Mouse (Mus musculus) thymus, adult 2 months (tissue): ENCODE data around the gene Tenm2. TPM values are rescaled to one million over a fixed set of nuclear protein-coding genes. Genes with fewer than 3 reads are reported as not detected.

Source experiments
- DNase-seq: peaks from one replicate; pipeline ENCODE4 v3.0.0; 2021
- H3K27ac ChIP-seq: fragments of 200-500 bp; 2 replicates; pipeline ENCODE4 v1.5.1; 2012; ENCODE audit warnings: low read length, control low read depth; ENCODE audit not compliant: control insufficient read depth, insufficient read depth
- H3K27me3 ChIP-seq: fragments of 200-500 bp; 2 replicates; pipeline ENCODE4 v1.6.1; 2012; ENCODE audit warnings: mild to moderate bottlenecking, low read length, moderate library complexity, mixed read lengths; ENCODE audit not compliant: control insufficient read depth, insufficient read depth
- H3K36me3 ChIP-seq: fragments of 200-500 bp; 2 replicates; pipeline ENCODE4 v1.6.1; 2012; ENCODE audit warnings: mild to moderate bottlenecking, low read length, moderate library complexity; ENCODE audit not compliant: control insufficient read depth, insufficient read depth
- H3K4me1 ChIP-seq: fragments of 200-500 bp; replicated peaks from 2 replicates; pipeline ENCODE4 v1.6.1; 2012; ENCODE audit warnings: low read length; ENCODE audit not compliant: control insufficient read depth, insufficient read depth
- H3K4me3 ChIP-seq: fragments of 200-500 bp; 2 replicates; pipeline ENCODE4 v1.5.1; 2012; ENCODE audit warnings: mild to moderate bottlenecking, low read length, control low read depth, moderate library complexity; ENCODE audit not compliant: control insufficient read depth, insufficient read depth
- CTCF ChIP-seq: fragments of 200-500 bp; IDR thresholded peaks from 2 replicates; pipeline ENCODE4 v1.5.1; 2012; ENCODE audit warnings: mild to moderate bottlenecking, control low read depth, low read length, moderate library complexity, borderline replicate concordance; ENCODE audit not compliant: control insufficient read depth, poor library complexity, insufficient read depth; ENCODE audit errors: extremely low read depth
- POLR2A ChIP-seq: fragments of 200-500 bp; IDR thresholded peaks from 2 replicates; pipeline ENCODE4 v1.6.1; 2012; ENCODE audit warnings: mild to moderate bottlenecking, low read length, control low read depth, moderate library complexity; ENCODE audit not compliant: control insufficient read depth, poor library complexity, insufficient read depth; ENCODE audit errors: extremely low read depth
- WGBS: fragments of 180-500 bp; shearing (Covaris S2); methylation state at CpG from one replicate; pipeline ENCODE4 v1.1.7; 2018; 5-methylcytosine and 5-hydroxymethylcytosine counted together
- polyA plus RNA-seq: library from polyadenylated mRNA; depleted of rRNA; stranded (reverse); fragments of >200 nt; gene quantifications from 2 replicates; pipeline ENCODE4 v1.2.3, GENCODE M21; 2012

Tenm2 gene
- polyA plus RNA-seq, 1 experiment: 0.70 TPM

DNA sequence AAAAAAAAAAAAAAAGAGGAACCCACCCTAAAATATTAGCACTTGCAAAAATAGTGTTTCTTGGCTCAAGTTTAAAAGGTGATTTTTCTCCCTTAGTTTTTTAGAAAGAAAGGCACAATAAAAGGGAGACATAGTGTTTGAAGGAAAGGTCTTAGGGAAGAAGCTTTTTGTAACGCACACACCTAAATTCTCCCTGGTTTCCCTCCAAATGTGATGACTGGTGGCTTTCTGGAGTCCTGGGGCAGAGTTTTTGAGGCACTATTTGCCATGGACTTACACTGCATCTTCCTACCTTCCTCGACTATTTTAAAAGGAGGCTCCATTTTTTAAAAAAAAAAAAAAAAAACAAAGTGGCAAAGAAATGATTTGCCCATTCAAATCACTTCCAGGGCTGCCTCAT is 557.2 kb downstream of the Tenm2 start:
- DNase-seq: no peak
- 51% methylated on average over 2 of the region's 2 CpGs for WGBS
- H3K27ac ChIP-seq: no peak overlapping the region
- H3K36me3 ChIP-seq: no peaks in the 10 kb centered on the region
- no peaks in the 10 kb centered on the region for H3K27me3 ChIP-seq
- TF ChIP-seq CTCF (no peak), POLR2A (no peak)
- H3K4me3 ChIP-seq: no peak overlapping the region
- H3K4me1 ChIP-seq: no peaks in the 10 kb centered on the region

DNA sequence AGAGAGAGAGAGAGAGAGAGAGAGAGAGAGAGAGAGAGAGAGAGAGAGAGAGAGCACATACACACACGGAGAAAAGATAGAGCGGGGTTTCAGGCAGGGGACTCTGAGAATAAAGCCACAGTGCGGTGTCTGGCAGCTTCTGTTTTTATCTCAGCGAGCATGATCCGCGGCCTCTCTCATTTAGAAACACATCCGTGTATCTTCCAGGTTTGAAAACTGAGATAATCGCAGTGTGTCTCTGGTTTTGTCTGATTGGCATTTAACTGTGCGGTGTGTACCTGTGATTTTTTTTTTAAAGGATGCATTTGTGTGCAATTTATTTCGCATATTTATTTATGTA is 557.7 kb downstream of the Tenm2 start:
- H3K27ac ChIP-seq: no peak overlapping the region
- no peak for DNase-seq
- H3K4me1 ChIP-seq: no peaks in the 10 kb centered on the region
- no peaks in the 10 kb centered on the region for H3K36me3 ChIP-seq
- WGBS: 16% methylated on average over 10 of the region's 10 CpGs
- no peaks in the 10 kb centered on the region for H3K27me3 ChIP-seq
- H3K4me3 ChIP-seq: no peak overlapping the region
- no peak for TF ChIP-seq CTCF
- no peak for TF ChIP-seq POLR2A

DNA sequence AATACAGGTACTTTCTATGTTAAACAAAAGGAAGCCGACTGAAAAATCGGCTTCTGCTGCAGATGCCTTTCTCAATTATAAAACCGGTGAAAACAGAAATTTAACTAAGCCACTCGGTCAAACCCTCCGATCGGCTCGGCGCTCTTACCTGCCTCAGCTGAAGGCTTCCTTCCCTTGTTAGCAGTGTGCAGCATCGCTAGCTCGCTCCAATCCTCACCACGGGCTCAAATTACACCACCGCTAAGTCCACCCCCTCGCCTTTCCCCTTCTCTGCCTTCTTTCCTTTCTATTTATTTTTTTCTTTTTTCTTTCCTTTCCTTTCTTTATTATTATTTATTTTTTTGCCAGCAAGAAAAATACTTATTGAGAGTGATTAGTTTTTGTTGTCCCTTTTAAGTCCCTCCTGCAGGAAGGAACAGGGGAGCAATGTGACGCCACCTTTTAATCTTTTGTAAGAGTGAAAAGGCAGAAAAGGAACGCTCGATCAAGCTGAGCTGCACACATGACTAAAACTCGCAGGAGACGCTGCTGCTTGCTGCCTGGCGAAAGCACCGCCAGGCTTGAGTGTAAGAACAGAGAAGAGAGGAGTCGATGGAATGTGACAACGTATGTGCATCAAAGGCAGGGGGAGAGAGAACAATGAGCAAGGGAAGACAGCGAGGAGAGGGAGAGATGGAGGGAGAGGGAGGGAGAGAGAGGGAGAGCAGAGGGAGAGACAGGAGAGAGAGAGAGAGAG is 558.3 kb downstream of the Tenm2 start:
- H3K36me3 ChIP-seq: no peaks in the 10 kb centered on the region
- no peak for DNase-seq
- no peak overlapping the region for H3K4me3 ChIP-seq
- no peak for TF ChIP-seq CTCF
- no peak for TF ChIP-seq POLR2A
- H3K27me3 ChIP-seq: no peaks in the 10 kb centered on the region
- WGBS: 5% methylated on average over 23 of the region's 23 CpGs
- no peaks in the 10 kb centered on the region for H3K4me1 ChIP-seq
- no peak overlapping the region for H3K27ac ChIP-seq

DNA sequence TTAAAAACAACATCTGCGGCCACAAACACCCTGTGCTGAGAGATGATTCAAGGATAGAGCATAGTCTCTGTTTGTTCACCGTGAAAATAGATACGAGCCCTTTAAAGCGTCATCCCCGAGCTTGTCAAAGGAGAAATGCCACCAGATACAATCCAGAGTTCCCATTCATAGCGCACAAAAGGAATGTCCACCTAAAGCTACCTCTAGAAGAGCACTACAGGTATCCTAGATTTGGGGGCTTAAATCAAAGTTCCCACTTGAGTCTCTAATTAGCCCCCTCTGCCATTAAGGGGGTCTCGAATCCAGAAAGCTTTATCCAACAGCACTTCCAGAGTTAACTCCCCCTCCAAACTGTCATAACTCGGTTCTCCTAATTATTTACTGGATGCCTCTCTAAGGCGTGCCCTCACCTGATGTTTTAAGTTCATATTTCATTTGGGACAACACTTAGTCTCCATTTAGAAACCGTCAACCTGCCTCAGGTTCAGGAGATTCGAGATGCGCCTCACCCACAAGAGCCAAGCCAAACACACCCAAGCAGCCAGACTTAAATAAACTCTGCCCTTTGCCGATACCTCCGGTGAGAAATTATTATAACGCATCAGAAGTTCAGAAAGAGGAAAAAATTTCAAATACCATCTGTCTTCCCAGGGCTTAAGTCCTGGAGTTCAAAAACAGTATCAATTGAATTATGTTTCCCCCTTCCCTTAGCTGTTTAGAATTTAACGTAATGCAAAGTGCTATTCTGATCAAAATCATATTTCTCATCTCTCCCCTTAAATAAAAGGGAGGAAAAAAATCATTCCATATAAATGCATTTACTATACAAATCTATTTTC is 559.1 kb downstream of the Tenm2 start:
- WGBS: 74% methylated on average over 16 of the region's 16 CpGs
- H3K27ac ChIP-seq: no peak overlapping the region
- H3K4me3 ChIP-seq: no peak overlapping the region
- no peak for DNase-seq
- no peaks in the 10 kb centered on the region for H3K27me3 ChIP-seq
- H3K4me1 ChIP-seq: no peaks in the 10 kb centered on the region
- no peak for TF ChIP-seq POLR2A
- no peak for TF ChIP-seq CTCF
- no peaks in the 10 kb centered on the region for H3K36me3 ChIP-seq

DNA sequence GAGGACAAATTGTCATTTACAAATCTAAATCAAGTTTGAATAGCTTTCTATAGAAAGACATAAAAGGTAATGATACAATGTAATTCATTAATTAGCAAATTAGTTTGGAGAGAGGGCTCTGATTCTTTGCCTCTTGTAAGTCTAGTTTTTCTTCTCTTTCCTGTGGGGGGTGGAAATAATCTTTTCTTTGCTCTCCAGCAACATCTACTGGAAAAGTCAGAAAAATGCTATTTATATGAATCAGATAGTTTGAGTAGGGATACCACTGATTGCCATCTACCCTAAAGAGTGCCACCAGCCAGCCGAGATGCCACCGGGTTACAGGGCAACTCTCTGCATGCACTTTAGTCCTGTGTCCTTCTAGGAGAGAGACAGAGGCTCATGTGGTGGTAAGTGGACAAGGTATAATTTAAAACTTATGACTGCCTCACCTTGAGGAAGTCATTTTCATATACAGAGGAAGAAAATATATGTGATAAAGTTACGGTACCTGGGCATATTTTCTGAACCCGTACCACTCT is 560.8 kb downstream of the Tenm2 start:
- no peak for DNase-seq
- TF ChIP-seq POLR2A (no peak), CTCF (no peak)
- Histone ChIP-seq H3K4me1 (no peaks in the 10 kb centered on the region), H3K27ac (no peak overlapping the region), H3K27me3 (no peaks in the 10 kb centered on the region), H3K36me3 (no peaks in the 10 kb centered on the region), H3K4me3 (no peak overlapping the region)
- 93% methylated on average over 4 of the region's 4 CpGs for WGBS

DNA sequence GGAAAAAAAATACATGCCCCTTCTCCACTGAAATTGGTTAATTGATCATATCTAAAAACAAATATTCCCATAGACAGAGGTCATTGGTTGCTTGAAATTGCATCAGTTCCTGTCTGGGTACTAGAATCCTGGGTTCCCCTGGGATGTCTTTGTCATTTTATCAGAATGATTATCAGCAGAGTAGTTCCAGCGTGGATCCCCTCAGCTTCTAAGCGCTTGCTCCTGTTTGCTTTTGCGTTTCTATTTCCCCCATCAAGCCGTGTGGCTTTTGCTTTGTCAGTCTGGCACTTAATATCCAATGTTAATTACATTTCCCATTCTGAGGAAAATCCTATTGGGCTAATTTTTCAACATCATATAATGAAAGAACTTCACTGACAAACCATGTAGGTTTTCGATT is 561.6 kb downstream of the Tenm2 start:
- DNase-seq: no peak
- no peak for TF ChIP-seq CTCF
- no peak for TF ChIP-seq POLR2A
- Histone ChIP-seq H3K4me1 (no peaks in the 10 kb centered on the region), H3K27ac (no peak overlapping the region), H3K4me3 (no peak overlapping the region), H3K27me3 (no peaks in the 10 kb centered on the region), H3K36me3 (no peaks in the 10 kb centered on the region)
- 78% methylated on average over 5 of the region's 5 CpGs for whole genome bisulfite sequencing
